Mouse (Mus musculus): ENCODE measurements around the gene Sh2d1b1. TPM values are rescaled to one million over a fixed set of nuclear protein-coding genes. Genes with fewer than 3 reads are reported as not detected.

The Sh2d1b1 gene
- polyA plus RNA-seq, 1 experiment from 2014 or later: not detected

DNA sequence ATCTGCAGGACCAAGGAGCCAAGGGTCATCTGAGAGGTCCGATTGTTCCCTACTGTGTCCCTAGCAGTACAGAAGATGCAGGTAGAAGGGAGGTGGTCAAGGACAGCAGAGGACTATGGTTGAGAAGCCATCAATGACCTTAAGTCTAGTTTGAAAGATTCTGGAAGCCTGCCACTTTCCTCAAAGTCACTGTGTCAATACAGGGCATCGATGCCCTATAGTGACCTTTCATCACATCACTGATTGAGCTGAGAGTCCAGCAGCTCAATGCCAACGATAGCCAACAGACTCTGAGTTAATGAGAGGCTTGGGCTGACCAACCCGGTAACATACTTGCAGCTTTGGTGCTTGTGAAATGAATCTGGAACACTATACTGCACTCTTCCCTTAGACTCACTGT is 48.2 kb downstream of the Sh2d1b1 start:
- Histone ChIP-seq H3K4me3 (no peak overlapping the region), H3K9ac (replicated peaks) (no peak overlapping the region), H3K4me2 (replicated peaks) (no peak overlapping the region), H3K4me1 (no peaks in the 10 kb centered on the region), H3K9me3 (no peaks in the 10 kb centered on the region), H3K27ac (replicated peaks) (no peak overlapping the region), H3K27me3 (no peaks in the 10 kb centered on the region), H3K36me3 (no peaks in the 10 kb centered on the region)
- ATAC-seq (ENCODE audit: low FRiP score, low read depth): no peak
- 92% methylated on average over 4 of the region's 4 CpGs for WGBS

DNA sequence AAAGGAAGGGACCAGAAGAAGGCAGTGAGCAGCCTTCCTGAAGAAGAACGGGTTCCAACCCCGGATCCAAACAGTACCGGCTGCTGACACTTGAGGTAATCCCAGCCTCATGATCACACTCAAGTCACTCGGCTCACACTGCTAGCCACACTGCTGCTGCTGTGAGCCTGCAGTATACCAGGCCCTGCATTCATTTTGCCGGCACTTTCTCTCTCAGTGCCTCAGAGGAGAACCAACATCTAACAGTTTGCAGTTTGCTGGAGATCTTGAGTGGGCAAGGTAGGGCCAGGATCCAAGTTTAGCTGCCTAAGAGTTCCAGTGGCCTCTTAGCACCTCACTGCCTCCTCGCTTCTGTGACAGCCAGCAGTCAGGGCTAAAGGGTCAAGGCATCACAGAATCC is 54.8 kb downstream of the Sh2d1b1 start:
- no peak overlapping the region for H3K9ac ChIP-seq (replicated peaks)
- H3K4me2 ChIP-seq (replicated peaks): no peak overlapping the region
- 67% methylated on average over 6 of the region's 6 CpGs for WGBS
- ATAC-seq (ENCODE audit: low FRiP score, low read depth): no peak
- H3K27me3 ChIP-seq: no peaks in the 10 kb centered on the region
- no peaks in the 10 kb centered on the region for H3K4me1 ChIP-seq
- no peaks in the 10 kb centered on the region for H3K36me3 ChIP-seq
- H3K9me3 ChIP-seq: no peaks in the 10 kb centered on the region
- no peak overlapping the region for H3K27ac ChIP-seq (replicated peaks)
- no peak overlapping the region for H3K4me3 ChIP-seq

GRCm38 (mm10) chr1:170332775-170333174 is 55.7 kb downstream of the Sh2d1b1 start:
- H3K27ac ChIP-seq (replicated peaks): no peak overlapping the region
- no peaks in the 10 kb centered on the region for H3K27me3 ChIP-seq
- H3K4me3 ChIP-seq: no peak overlapping the region
- ATAC-seq (ENCODE audit: low FRiP score, low read depth): no peak
- H3K9ac ChIP-seq (replicated peaks): no peak overlapping the region
- no peak overlapping the region for H3K4me2 ChIP-seq (replicated peaks)
- H3K36me3 ChIP-seq: no peaks in the 10 kb centered on the region
- 75% methylated on average over 4 of the region's 4 CpGs for WGBS
- H3K4me1 ChIP-seq: no peaks in the 10 kb centered on the region
- H3K9me3 ChIP-seq: no peaks in the 10 kb centered on the region

Other genes with a start within 250 kb of the Sh2d1b1 start
- gene Ddr2, start 166.6 kb upstream of the Sh2d1b1 start, polyA plus RNA-seq (2016; fragmentation: Nextera tagmentation; extraction: Ambion mirVana): 19.6 and 31.1 TPM in 2 replicates
- 60.5 and 60.6 TPM in 2 replicates for gene Uap1, start 102.4 kb upstream of the Sh2d1b1 start, polyA plus RNA-seq (2016; fragmentation: Nextera tagmentation; extraction: Ambion mirVana)
- gene Uhmk1, start 61.9 kb upstream of the Sh2d1b1 start, polyA plus RNA-seq (2016; fragmentation: Nextera tagmentation; extraction: Ambion mirVana): 13.7 and 17.4 TPM in 2 replicates
- not detected in 2 replicates for gene Sh2d1b2, start 44.6 kb upstream of the Sh2d1b1 start, polyA plus RNA-seq (2016; fragmentation: Nextera tagmentation; extraction: Ambion mirVana)
- gene Gm7694, start 29.0 kb downstream of the Sh2d1b1 start, polyA plus RNA-seq (2016; fragmentation: Nextera tagmentation; extraction: Ambion mirVana): 2.6 and 3.3 TPM in 2 replicates
- 0.84 and 1.8 TPM in 2 replicates for gene Spata46, start 31.5 kb downstream of the Sh2d1b1 start, polyA plus RNA-seq (2016; fragmentation: Nextera tagmentation; extraction: Ambion mirVana)

Data from midbrain, embryonic 12.5 days (tissue).